Mouse (Mus musculus): ENCODE results near the gene Rgs6. TPM values are rescaled to one million over a fixed set of nuclear protein-coding genes. Genes with fewer than 3 reads are reported as not detected.

Rgs6 gene
- total RNA-seq, 2 experiments from 2014 or later = 0.51 to 1.3 TPM

DNA sequence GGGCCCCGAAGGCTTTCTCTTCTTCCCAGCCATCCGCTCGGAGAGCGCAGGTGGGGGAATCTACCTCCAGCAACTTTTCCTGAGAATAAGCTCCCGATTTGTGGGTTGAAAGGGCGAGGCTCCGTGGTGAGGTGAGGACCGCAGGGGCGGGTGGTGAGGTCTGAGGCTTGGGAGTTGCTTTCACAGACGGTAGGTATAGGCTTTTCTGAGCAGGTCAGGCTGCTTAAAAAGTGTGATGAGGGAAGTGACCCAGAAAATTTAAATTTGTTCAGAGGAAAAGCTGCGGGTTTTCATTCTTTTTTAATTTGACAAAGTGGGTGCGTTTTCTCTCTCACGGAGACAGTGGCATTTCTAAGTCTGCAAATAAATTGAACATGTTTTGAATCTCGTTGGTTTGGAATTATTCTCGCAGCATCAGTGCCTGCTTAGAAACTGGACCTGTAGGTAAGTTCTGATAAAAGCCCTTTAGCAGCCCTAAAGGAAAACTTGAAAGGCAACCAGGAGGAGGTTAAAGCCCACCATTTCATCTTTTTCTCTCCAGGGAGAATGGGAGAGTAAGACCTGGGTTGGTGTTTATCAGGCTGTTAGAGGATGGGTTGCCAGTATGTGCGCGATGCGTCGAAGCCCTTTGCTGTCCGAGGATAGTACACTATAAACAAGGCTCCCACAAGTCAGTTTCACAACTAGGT lies 29.7 kb downstream of the Rgs6 start:
- ATAC-seq (replicated peaks; ENCODE audit: low FRiP score, poor library complexity, severe bottlenecking) = no peak

- no peak for ATAC-seq (replicated peaks; ENCODE audit: low FRiP score, poor library complexity, severe bottlenecking)
These were observed 52.3 kb downstream of the Rgs6 start for GRCm38 (mm10) chr12:82640441-82640840.

- ATAC-seq (replicated peaks; ENCODE audit: low FRiP score, poor library complexity, severe bottlenecking) = no peak
These were observed 59.8 kb downstream of the Rgs6 start for GRCm38 (mm10) chr12:82647876-82648275.

- ATAC-seq (replicated peaks; ENCODE audit: low FRiP score, poor library complexity, severe bottlenecking) = no peak
These were observed 61.9 kb downstream of the Rgs6 start for GRCm38 (mm10) chr12:82649991-82650390.

DNA sequence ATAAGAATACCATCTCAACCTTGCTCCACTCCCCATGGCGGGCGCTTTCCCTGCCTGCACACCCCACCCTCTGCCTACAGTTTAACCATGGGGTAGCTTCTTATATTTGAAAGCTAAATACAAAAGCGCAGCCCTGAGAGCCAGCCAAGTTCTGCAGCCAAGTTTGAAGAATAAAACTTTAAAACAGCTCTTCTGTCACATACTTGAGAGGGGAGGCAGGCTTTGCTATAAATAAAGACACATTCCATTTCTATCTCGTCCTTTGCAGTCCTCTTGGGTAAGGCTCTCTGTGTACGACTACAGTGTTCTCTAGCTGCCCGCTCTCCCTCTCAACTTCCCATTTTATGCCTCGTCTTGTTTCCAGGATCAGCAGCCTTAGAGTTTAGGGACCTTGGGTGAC lies 76.5 kb downstream of the Rgs6 start:
- no peak for ATAC-seq (replicated peaks; ENCODE audit: low FRiP score, poor library complexity, severe bottlenecking)

GRCm38 (mm10) chr12:82667441-82667840 lies 79.3 kb downstream of the Rgs6 start:
- no peak for ATAC-seq (replicated peaks; ENCODE audit: low FRiP score, poor library complexity, severe bottlenecking)

DNA sequence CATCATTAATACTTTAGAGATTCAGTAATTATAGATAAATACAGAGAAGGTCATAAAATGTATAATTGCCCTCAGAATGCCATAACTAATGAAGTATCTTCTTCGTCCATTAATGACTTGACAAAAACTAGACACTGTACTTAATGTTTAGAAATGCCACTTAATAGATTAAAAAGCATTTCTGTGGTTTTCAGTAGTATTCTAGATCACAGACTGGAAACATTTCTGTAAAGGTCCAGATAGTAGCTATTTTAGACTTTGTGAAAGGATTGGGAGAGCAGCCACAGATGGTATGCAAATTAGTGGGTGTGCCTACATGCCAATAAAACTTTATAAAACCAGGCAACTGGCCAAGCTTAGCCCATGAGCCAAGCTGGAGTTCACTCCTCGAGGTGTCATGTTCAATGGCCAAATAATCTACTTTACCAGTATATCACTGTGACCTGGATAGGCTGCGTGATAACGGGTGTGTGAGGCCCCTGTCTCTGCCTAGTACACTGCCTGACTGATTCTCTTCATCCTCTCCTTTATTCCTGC lies 82.2 kb downstream of the Rgs6 start:
- ATAC-seq (replicated peaks; ENCODE audit: low FRiP score, poor library complexity, severe bottlenecking) = no peak

- ATAC-seq (replicated peaks; ENCODE audit: low FRiP score, poor library complexity, severe bottlenecking) = no peak
These were observed 83.5 kb downstream of the Rgs6 start for GRCm38 (mm10) chr12:82671591-82671990.

- ATAC-seq (replicated peaks; ENCODE audit: low FRiP score, poor library complexity, severe bottlenecking) = no peak
These were observed 87.0 kb downstream of the Rgs6 start for GRCm38 (mm10) chr12:82675137-82675536.

DNA sequence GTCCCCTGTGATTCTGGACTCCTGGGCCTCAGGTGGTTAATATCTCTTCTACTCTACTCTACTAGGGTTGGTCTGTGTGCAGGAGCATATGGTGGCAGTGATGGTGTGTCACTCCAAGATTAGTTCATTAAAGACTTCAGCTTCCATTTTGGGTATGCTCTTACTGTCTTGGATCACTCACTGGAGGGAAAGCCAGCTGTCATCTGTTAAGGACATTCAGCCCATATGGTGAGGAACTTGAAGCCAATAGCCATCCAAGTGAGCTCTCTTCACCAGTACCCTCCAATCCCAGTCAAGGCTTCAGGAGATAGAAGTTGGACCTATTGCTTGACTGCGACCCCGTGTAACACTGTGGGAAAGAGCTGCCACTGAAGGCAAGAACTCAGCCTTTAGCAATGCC lies 98.9 kb downstream of the Rgs6 start:
- ATAC-seq (replicated peaks; ENCODE audit: low FRiP score, poor library complexity, severe bottlenecking) = no peak

DNA sequence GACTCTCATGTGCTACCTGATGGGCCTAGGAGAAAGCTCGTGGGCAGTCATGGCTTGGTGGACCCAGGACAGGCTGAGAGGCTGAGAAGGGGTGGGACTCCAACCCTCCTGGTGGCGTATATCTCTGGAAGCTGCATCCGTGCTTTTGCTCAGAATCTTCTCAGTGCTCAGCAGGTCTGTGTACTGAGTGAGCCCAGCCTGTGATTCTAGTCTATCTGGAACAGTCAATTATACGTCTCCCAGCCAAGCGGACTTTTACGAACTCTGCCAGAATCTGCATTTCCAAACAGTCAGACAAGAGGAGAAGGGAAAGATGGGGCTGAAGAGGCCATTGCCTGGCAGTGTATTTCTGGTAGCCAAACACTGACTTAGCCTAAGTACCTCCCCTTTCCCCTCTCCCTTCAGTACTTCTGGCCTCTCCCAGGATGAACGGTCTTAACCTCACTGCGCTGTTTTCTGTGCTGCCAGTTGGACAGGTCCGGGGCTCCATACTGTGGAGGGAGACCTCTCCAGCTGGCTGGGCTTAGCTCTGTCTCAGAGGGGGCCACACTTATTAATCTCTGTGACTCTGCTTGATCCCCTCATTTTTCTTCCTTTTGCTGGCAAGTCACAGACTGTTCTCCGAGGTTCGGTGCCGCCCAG lies 110.9 kb downstream of the Rgs6 start:
- ATAC-seq (replicated peaks; ENCODE audit: low FRiP score, poor library complexity, severe bottlenecking) = no peak

DNA sequence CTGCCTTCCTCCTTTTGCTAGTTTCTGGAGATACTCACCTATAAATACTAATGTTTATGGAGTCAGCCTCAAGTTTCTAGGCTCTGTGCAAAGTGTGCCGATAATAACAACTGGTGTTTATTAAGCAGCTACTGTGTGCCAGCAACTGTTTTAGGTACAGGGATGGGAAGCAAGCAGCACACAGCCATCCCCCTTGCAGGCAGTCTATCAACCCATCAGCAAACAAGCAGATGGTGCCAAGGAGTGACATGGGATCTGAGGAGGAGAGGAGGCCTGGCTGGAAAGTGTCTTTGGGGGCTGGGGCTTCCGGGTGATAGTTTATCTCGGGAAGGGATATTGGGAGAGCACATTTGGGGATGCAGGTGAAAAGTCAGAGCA lies 111.4 kb downstream of the Rgs6 start:
- ATAC-seq (replicated peaks; ENCODE audit: low FRiP score, poor library complexity, severe bottlenecking) = no peak

GRCm38 (mm10) chr12:82700241-82700640 lies 112.1 kb downstream of the Rgs6 start:
- no peak for ATAC-seq (replicated peaks; ENCODE audit: low FRiP score, poor library complexity, severe bottlenecking)

DNA sequence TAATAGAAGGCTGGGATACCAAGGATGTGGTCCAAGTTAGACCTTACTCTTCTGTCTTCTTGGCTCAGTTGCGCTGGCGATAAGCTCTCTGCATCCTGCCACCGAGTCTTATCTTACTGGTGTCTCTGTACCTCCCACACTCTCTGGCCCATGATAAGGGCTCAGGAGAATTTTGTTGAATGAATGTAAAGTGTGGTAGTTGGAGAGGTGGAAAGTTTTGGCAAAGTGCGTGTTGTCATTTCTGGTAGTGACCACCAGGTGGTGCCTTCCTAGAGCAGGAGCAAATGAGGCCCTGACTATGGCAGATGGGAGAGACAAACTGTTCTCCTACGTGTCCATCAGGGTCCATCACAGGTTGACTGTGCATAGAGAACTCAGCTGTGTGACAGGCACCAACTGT lies 112.7 kb downstream of the Rgs6 start:
- peak; percentile 62 for ATAC-seq (replicated peaks; ENCODE audit: low FRiP score, poor library complexity, severe bottlenecking)

- no peak for ATAC-seq (replicated peaks; ENCODE audit: low FRiP score, poor library complexity, severe bottlenecking)
These were observed 113.3 kb downstream of the Rgs6 start for GRCm38 (mm10) chr12:82701359-82701758.

GRCm38 (mm10) chr12:82710376-82710775 lies 122.3 kb downstream of the Rgs6 start:
- ATAC-seq (replicated peaks; ENCODE audit: low FRiP score, poor library complexity, severe bottlenecking) = no peak

GRCm38 (mm10) chr12:82714284-82714683 lies 126.2 kb downstream of the Rgs6 start:
- no peak for ATAC-seq (replicated peaks; ENCODE audit: low FRiP score, poor library complexity, severe bottlenecking)

DNA sequence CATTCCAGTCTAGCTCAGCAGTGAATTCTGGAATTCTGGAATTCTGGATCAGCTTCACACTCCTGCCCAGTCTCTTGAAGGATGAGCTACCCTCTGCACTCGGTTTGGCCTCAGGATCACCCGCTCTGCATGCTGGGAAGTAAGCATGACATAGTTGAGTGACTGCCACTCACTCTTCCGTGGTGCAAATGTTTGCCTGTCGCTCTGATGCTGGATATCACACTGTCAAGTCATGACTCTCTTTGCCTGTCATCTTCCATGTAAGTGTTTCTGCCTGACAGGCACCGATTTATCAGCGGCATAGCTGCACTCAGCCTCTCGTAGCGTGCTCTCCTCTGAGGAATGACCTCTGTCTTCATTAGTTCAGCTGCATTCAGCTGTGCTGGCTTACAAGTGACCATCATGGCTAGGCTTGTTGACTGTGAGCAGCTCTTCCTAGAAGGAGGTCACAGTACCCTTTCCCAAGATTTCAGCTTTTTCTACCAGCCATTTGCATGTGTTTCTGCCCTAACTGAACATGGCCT lies 135.0 kb downstream of the Rgs6 start:
- no peak for ATAC-seq (replicated peaks; ENCODE audit: low FRiP score, poor library complexity, severe bottlenecking)

DNA sequence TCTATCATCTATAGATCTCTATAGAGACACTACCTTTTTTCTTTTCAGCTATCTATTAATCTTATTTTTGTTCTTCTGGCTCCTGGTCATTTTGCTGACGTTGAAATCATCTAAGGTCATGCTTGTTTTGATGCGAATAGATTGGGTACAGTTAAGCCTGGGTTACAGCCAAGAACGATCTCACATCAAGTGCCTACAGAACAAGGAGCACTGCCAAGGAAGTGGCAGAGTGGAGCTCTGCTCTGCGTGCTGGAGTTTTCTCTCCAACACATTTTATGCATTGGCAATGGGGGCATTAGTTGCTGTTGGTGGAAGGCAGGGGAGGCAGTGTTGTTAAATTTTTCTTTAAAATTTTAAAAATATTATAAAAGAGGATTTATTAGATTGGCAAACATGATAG lies 138.2 kb downstream of the Rgs6 start:
- no peak for ATAC-seq (replicated peaks; ENCODE audit: low FRiP score, poor library complexity, severe bottlenecking)

DNA sequence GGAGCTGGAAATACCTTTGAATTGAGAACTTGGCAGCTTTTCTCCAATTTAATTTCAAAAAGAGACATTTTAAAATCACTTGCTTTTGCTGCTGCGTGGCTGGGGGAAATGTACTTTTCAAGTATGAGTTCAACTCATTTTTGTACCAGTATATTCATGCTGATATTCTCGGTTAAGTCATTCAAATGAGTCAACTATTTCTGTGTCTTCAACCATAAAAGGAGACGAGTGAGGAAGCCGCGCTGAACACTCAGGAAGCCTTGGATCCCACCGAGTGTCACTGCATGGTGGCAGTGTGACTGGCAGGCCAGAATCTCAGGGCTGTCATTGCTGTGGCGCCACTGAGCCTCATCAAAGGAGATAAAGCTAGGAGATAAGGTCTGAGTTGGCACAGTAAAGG lies 143.5 kb downstream of the Rgs6 start:
- no peak for ATAC-seq (replicated peaks; ENCODE audit: low FRiP score, poor library complexity, severe bottlenecking)

- ATAC-seq (replicated peaks; ENCODE audit: low FRiP score, poor library complexity, severe bottlenecking) = no peak
These were observed 154.9 kb downstream of the Rgs6 start for GRCm38 (mm10) chr12:82742955-82743354.

All from erythroblast, adult 5-6 weeks (primary cell).